Mouse (Mus musculus): ENCODE measurements around the gene Ift57. TPM values are rescaled to one million over a fixed set of nuclear protein-coding genes. Genes with fewer than 3 reads are reported as not detected.

Ift57 gene
- 28.4 and 28.5 TPM in 2 replicates for total RNA-seq (2014; rRNA removed)
- 55.5 and 61.4 TPM in 2 replicates for polyA plus RNA-seq (2015; fragmentation: Nextera tagmentation; extraction: Ambion mirVana)

DNA sequence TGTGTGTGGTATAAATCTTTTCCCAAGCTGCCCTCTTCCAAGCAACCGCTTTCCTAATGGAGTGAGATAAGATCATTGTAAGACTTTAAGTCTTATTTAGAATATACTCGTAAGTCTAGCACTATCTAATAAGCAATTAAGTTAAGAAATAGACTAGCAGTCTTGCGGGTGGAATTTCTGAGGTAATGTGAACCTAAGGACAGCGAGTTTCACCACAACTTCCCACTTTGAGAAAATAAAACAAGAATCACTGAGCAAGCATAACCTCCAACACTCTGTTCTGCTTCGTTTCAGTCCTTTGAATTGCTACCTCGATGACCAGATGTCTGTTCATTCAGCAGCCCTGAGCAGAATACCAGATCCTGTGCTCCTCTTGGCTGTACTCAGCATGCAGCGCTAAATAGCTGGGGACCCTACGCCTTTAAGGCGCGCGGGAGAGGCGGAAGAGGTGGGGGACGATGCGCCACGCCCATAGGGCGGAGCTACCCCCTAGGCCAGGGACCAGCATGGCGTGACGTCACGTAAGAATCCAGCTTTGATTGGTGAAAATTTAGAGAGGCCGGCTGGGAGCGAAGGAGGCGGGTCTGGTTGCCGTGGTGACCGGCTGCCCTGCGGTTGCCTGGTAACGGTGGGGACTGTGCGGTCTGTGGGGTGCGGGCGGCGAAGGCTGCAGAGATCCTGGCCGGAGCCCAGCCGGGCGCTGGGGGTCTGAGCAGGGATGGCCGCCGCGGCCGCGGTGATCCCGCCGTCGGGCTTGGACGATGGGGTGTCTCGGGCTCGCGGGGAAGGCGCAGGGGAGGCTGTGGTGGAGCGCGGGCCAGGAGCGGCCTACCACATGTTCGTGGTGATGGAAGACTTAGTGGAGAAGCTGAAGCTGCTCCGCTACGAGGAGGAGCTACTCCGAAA is at the start of gene Ift57:
Gene Ift57, plus strand, starts transcription at position 614 of the 906 bp plus-strand sequence.
- no peak for TF ChIP-seq CTCF (IDR thresholded peaks at IDR 0.05; ENCODE audit: low read depth)
- WGBS: 2% methylated on average over 53 of the region's 53 CpGs
- H3K27me3 ChIP-seq (ENCODE audit: insufficient read depth, low read length): no peaks in the 10 kb centered on the region
- H3K9ac ChIP-seq: peak within 1 kb of the TSS; percentile 73
- H3K4me2 ChIP-seq (ENCODE audit: low read depth): peak within 1 kb of the TSS; percentile 66
- DNase-seq (peak; percentile 99), ATAC-seq (peak; percentile 99)
- H3K36me3 ChIP-seq (ENCODE audit: insufficient read depth): no peaks in the 10 kb centered on the region
- no peaks in the 10 kb centered on the region for H3K9me3 ChIP-seq (ENCODE audit: low read length)
- H3K4me3 ChIP-seq (ENCODE audit: low read depth, low read length): peak within 1 kb of the TSS; percentile 69
- peak within 1 kb of the TSS; percentile 85 for H3K27ac ChIP-seq (ENCODE audit: low read depth, low read length)
- H3K4me1 ChIP-seq (ENCODE audit: insufficient read depth): peaks cover 14% of the 10 kb centered on the region; the same call in 1 of the 2 replicates

DNA sequence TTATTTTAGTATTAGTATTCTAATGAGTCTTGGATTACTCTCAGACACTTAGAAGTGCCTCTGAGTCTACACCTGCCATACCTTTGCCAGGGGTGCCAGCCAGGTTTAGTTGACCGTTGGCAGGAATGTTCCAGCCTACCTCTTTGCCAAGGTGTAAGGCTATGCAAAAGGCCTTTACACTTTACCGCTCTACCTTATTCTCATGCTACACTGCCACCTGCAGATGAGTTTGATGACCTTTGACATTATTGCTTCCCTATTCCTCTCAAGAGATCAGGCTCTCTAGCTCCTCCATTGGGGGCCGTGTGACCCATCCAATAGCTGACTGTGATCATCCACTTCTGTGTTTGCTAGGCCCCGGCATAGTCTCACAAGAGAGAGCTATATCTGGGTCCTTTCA is 41.9 kb upstream of the Ift57 start:
- Histone ChIP-seq H3K4me1 (ENCODE audit: insufficient read depth) (no peaks in the 10 kb centered on the region), H3K27ac (ENCODE audit: low read depth, low read length) (no peak overlapping the region), H3K27me3 (ENCODE audit: insufficient read depth, low read length) (no peaks in the 10 kb centered on the region), H3K4me2 (ENCODE audit: low read depth) (no peak overlapping the region), H3K4me3 (ENCODE audit: low read depth, low read length) (no peak overlapping the region), H3K9ac (no peak overlapping the region), H3K9me3 (ENCODE audit: low read length) (no peaks in the 10 kb centered on the region), H3K36me3 (ENCODE audit: insufficient read depth) (no peaks in the 10 kb centered on the region)
- no peak for DNase-seq
- TF ChIP-seq CTCF (IDR thresholded peaks at IDR 0.05; ENCODE audit: low read depth): no peak
- 95% methylated on average over 4 of the region's 4 CpGs for WGBS
- no peak for ATAC-seq

GRCm38 (mm10) chr16:49658029-49658428 is 41.0 kb upstream of the Ift57 start:
- H3K36me3 ChIP-seq (ENCODE audit: insufficient read depth): no peaks in the 10 kb centered on the region
- DNase-seq (no peak), ATAC-seq (no peak)
- no peaks in the 10 kb centered on the region for H3K4me1 ChIP-seq (ENCODE audit: insufficient read depth)
- H3K9ac ChIP-seq: no peak overlapping the region
- no peak overlapping the region for H3K4me2 ChIP-seq (ENCODE audit: low read depth)
- no peak overlapping the region for H3K27ac ChIP-seq (ENCODE audit: low read depth, low read length)
- 47% methylated on average over 5 of the region's 5 CpGs for WGBS
- no peak overlapping the region for H3K4me3 ChIP-seq (ENCODE audit: low read depth, low read length)
- TF ChIP-seq CTCF (IDR thresholded peaks at IDR 0.05; ENCODE audit: low read depth): no peak
- no peaks in the 10 kb centered on the region for H3K27me3 ChIP-seq (ENCODE audit: insufficient read depth, low read length)
- no peaks in the 10 kb centered on the region for H3K9me3 ChIP-seq (ENCODE audit: low read length)

- no peak for DNase-seq
- Histone ChIP-seq H3K9me3 (ENCODE audit: low read length) (no peaks in the 10 kb centered on the region), H3K4me2 (ENCODE audit: low read depth) (no peak overlapping the region), H3K27me3 (ENCODE audit: insufficient read depth, low read length) (no peaks in the 10 kb centered on the region), H3K9ac (no peak overlapping the region), H3K4me1 (ENCODE audit: insufficient read depth) (no peaks in the 10 kb centered on the region), H3K36me3 (ENCODE audit: insufficient read depth) (no peaks in the 10 kb centered on the region), H3K4me3 (ENCODE audit: low read depth, low read length) (no peak overlapping the region), H3K27ac (ENCODE audit: low read depth, low read length) (no peak overlapping the region)
- no peak for ATAC-seq
- 85% methylated on average over 2 of the region's 2 CpGs for WGBS
- no peak for TF ChIP-seq CTCF (IDR thresholded peaks at IDR 0.05; ENCODE audit: low read depth)
Measured at GRCm38 (mm10) chr16:49659131-49659530, 39.9 kb upstream of the Ift57 start.

DNA sequence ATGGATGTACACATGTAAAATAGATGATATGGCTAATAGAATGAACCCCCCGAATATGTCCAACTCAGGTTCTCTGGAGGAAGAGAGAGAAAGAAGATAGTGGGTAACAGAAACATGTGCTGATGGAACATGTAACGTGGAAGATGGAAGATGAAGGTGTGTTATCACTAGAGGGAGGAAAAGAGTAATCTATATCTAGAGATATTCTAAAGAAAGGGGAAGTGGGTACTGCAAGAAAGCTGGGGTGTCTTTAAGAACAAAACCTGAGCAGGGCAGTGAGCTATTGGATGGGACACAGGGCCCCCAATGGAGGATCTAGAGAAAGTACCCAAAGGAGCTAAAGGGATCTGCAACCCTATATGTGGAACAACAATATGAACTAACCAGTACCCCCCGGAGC is 38.9 kb upstream of the Ift57 start:
- DNase-seq (no peak), ATAC-seq (no peak)
- 95% methylated on average over 3 of the region's 3 CpGs for WGBS
- no peaks in the 10 kb centered on the region for H3K27me3 ChIP-seq (ENCODE audit: insufficient read depth, low read length)
- no peak overlapping the region for H3K4me3 ChIP-seq (ENCODE audit: low read depth, low read length)
- no peaks in the 10 kb centered on the region for H3K9me3 ChIP-seq (ENCODE audit: low read length)
- no peak overlapping the region for H3K9ac ChIP-seq
- no peak overlapping the region for H3K4me2 ChIP-seq (ENCODE audit: low read depth)
- no peak overlapping the region for H3K27ac ChIP-seq (ENCODE audit: low read depth, low read length)
- no peak for TF ChIP-seq CTCF (IDR thresholded peaks at IDR 0.05; ENCODE audit: low read depth)
- no peaks in the 10 kb centered on the region for H3K4me1 ChIP-seq (ENCODE audit: insufficient read depth)
- no peaks in the 10 kb centered on the region for H3K36me3 ChIP-seq (ENCODE audit: insufficient read depth)

GRCm38 (mm10) chr16:49662201-49662600 is 36.8 kb upstream of the Ift57 start:
- Histone ChIP-seq H3K27me3 (ENCODE audit: insufficient read depth, low read length) (no peaks in the 10 kb centered on the region), H3K4me2 (ENCODE audit: low read depth) (no peak overlapping the region), H3K9me3 (ENCODE audit: low read length) (no peaks in the 10 kb centered on the region), H3K9ac (no peak overlapping the region), H3K4me1 (ENCODE audit: insufficient read depth) (no peaks in the 10 kb centered on the region), H3K36me3 (ENCODE audit: insufficient read depth) (no peaks in the 10 kb centered on the region), H3K4me3 (ENCODE audit: low read depth, low read length) (no peak overlapping the region), H3K27ac (ENCODE audit: low read depth, low read length) (no peak overlapping the region)
- 89% methylated on average over 6 of the region's 6 CpGs for WGBS
- DNase-seq (no peak), ATAC-seq (no peak)
- no peak for TF ChIP-seq CTCF (IDR thresholded peaks at IDR 0.05; ENCODE audit: low read depth)

GRCm38 (mm10) chr16:49664677-49665076 is 34.4 kb upstream of the Ift57 start:
- Histone ChIP-seq H3K9ac (no peak overlapping the region), H3K4me1 (ENCODE audit: insufficient read depth) (no peaks in the 10 kb centered on the region), H3K9me3 (ENCODE audit: low read length) (no peaks in the 10 kb centered on the region), H3K36me3 (ENCODE audit: insufficient read depth) (no peaks in the 10 kb centered on the region), H3K4me3 (ENCODE audit: low read depth, low read length) (no peak overlapping the region), H3K4me2 (ENCODE audit: low read depth) (no peak overlapping the region), H3K27ac (ENCODE audit: low read depth, low read length) (no peak overlapping the region), H3K27me3 (ENCODE audit: insufficient read depth, low read length) (no peaks in the 10 kb centered on the region)
- DNase-seq (no peak), ATAC-seq (no peak)
- 42% methylated on average over 7 of the region's 7 CpGs for WGBS
- no peak for TF ChIP-seq CTCF (IDR thresholded peaks at IDR 0.05; ENCODE audit: low read depth)

Data from forebrain, postnatal 0 days (tissue).